Mouse (Mus musculus): Measurements from ENCODE around the gene Rps6kb2.

- TF ChIP-seq POLR2A (IDR thresholded peaks at IDR 0.05; ENCODE audit: borderline replicate concordance, extremely low read depth, insufficient read depth, insufficient read length, poor library complexity, severe bottlenecking): no peak
- TF ChIP-seq CTCF (IDR thresholded peaks at IDR 0.05; ENCODE audit: borderline replicate concordance, extremely low read depth, insufficient read depth, insufficient read length): no peak
Observed at GRCm38 (mm10) chr19:4194021-4194724, 31.0 kb upstream of the Rps6kb2 start.

All from brain, embryonic 14.5 days (tissue).